Mouse (Mus musculus) kidney, postnatal 36 days (tissue): ENCODE results near the gene Adam1a.
A peak's percentile ranks its signal among the peaks of the same experiment; 100 is the strongest.
"Not testable (repeated sequence)": the region's sequence is repeated elsewhere in the genome, so short reads cannot be mapped to it uniquely, and the experiment has no call there.

Experiments
- DNase-seq, 2 experiments: peaks; one replicate each; pipeline ENCODE4 v3.0.0; 2021 to 2022; ENCODE audit warnings: mixed read lengths in 2 of 2

Adam1a gene

GRCm38 (mm10) chr5:121564468-121564895, 19.2 kb upstream of the Adam1a start:
- DNase-seq = peak; percentile 89 to 96

- no peak for DNase-seq
Observed at GRCm38 (mm10) chr5:121562436-121562835, 17.2 kb upstream of the Adam1a start.

GRCm38 (mm10) chr5:121549196-121549595, 3.9 kb upstream of the Adam1a start:
- DNase-seq = peak; percentile 41 to 45

GRCm38 (mm10) chr5:121547084-121547483, 1.8 kb upstream of the Adam1a start:
- DNase-seq = no peak

GRCm38 (mm10) chr5:121546530-121546895, 1.2 kb upstream of the Adam1a start:
- DNase-seq = peak; percentile 72 to 83

- DNase-seq = peak; percentile 96 to 98
Observed at GRCm38 (mm10) chr5:121545793-121546529, 679 bp upstream of the Adam1a start, which contains the start of gene Mapkapk5. TSS of gene Mapkapk5 (minus strand) at chr5:121545905.

GRCm38 (mm10) chr5:121543370-121543769, 1.9 kb downstream of the Adam1a start:
- no peak for DNase-seq

GRCm38 (mm10) chr5:121541235-121541634, 4.0 kb downstream of the Adam1a start:
- DNase-seq = no peak

GRCm38 (mm10) chr5:121540066-121540465, 5.2 kb downstream of the Adam1a start:
- no peak for DNase-seq

GRCm38 (mm10) chr5:121537588-121537987, 7.7 kb downstream of the Adam1a start:
- DNase-seq = no peak

- DNase-seq = no peak
Observed at GRCm38 (mm10) chr5:121536921-121537555, 8.2 kb downstream of the Adam1a start.

GRCm38 (mm10) chr5:121535116-121535515, 10.2 kb downstream of the Adam1a start:
- no peak for DNase-seq

- peak in 1 of 2 experiments; percentile 56 for DNase-seq
Observed at GRCm38 (mm10) chr5:121534521-121534920, 10.8 kb downstream of the Adam1a start.

GRCm38 (mm10) chr5:121526961-121527360, 18.3 kb downstream of the Adam1a start:
- DNase-seq = no peak

- DNase-seq = no peak
Observed at GRCm38 (mm10) chr5:121526526-121526925, 18.8 kb downstream of the Adam1a start.

GRCm38 (mm10) chr5:121525774-121526450, 19.4 kb downstream of the Adam1a start:
- DNase-seq = no peak

GRCm38 (mm10) chr5:121519758-121520157, 25.5 kb downstream of the Adam1a start:
- not testable (repeated sequence) for DNase-seq

GRCm38 (mm10) chr5:121518983-121519382, 26.3 kb downstream of the Adam1a start:
- DNase-seq = no peak

- no peak for DNase-seq
Observed at GRCm38 (mm10) chr5:121510009-121510408, 35.3 kb downstream of the Adam1a start.

GRCm38 (mm10) chr5:121506846-121507245, 38.4 kb downstream of the Adam1a start:
- DNase-seq = no peak

- DNase-seq = no peak
Observed at GRCm38 (mm10) chr5:121503231-121503630, 42.1 kb downstream of the Adam1a start, which contains the start of gene Adam1b. TSS of gene Adam1b (minus strand) at chr5:121503435.

- not testable (repeated sequence) for DNase-seq
Observed at GRCm38 (mm10) chr5:121501424-121501996, 43.8 kb downstream of the Adam1a start.

- DNase-seq = no peak
Observed at GRCm38 (mm10) chr5:121500719-121501118, 44.6 kb downstream of the Adam1a start.
